Mouse (Mus musculus): ENCODE measurements around the gene Gm4565. TPM values are rescaled to one million over a fixed set of nuclear protein-coding genes. Genes with fewer than 3 reads are reported as not detected.
"Not testable (repeated sequence)": the region's sequence is repeated elsewhere in the genome, so short reads cannot be mapped to it uniquely, and the experiment has no call there.

The Gm4565 gene
- polyA plus RNA-seq (2015; fragmentation: Nextera tagmentation; extraction: Ambion mirVana): not detected in 2 replicates

- H3K4me2 ChIP-seq (ENCODE audit: low read length); H3K4me3 ChIP-seq (ENCODE audit: low read length); H3K36me3 ChIP-seq (ENCODE audit: control insufficient read depth, insufficient read depth, low read length); H3K27me3 ChIP-seq (replicated peaks; ENCODE audit: control insufficient read depth, insufficient read depth, low read length); H3K27ac ChIP-seq (ENCODE audit: low read depth, low read length); H3K4me1 ChIP-seq (ENCODE audit: control insufficient read depth, insufficient read depth, low read depth, low read length); H3K9me3 ChIP-seq (ENCODE audit: control insufficient read depth, low read length); H3K9ac ChIP-seq (ENCODE audit: low read depth, low read length); ATAC-seq: not testable (repeated sequence)
- WGBS: 64% methylated on average over 2 of the region's 4 CpGs
Observed at GRCm38 (mm10) chr7:22588027-22588426, at the start of gene Gm4565. Gene Gm4565, minus strand, starts transcription at chr7:22588127.

GRCm38 (mm10) chr7:22565243-22565642 lies 22.7 kb downstream of the Gm4565 start, which contains the start of gene Gm4201:
Gene Gm4201, minus strand, starts transcription at chr7:22565343.
- not testable (repeated sequence) for H3K4me2 ChIP-seq (ENCODE audit: low read length)

GRCm38 (mm10) chr7:22534787-22535186 lies 53.1 kb downstream of the Gm4565 start, which contains the start of gene Gm8677:
Gene Gm8677, minus strand, starts transcription at chr7:22534887.
- ATAC-seq; H3K4me3 ChIP-seq (ENCODE audit: low read length); H3K27me3 ChIP-seq (replicated peaks; ENCODE audit: control insufficient read depth, insufficient read depth, low read length); H3K27ac ChIP-seq (ENCODE audit: low read depth, low read length); H3K36me3 ChIP-seq (ENCODE audit: control insufficient read depth, insufficient read depth, low read length); H3K9me3 ChIP-seq (ENCODE audit: control insufficient read depth, low read length); H3K9ac ChIP-seq (ENCODE audit: low read depth, low read length); H3K4me2 ChIP-seq (ENCODE audit: low read length); H3K4me1 ChIP-seq (ENCODE audit: control insufficient read depth, insufficient read depth, low read depth, low read length): not testable (repeated sequence)
- no CpG with 5 or more reads among the region's 1 CpGs for WGBS

More at GRCm38 (mm10) chr7:22565243-22565642, 22.7 kb downstream of the Gm4565 start, which contains the start of gene Gm4201:
- not testable (repeated sequence) for H3K4me1 ChIP-seq (ENCODE audit: control insufficient read depth, insufficient read depth, low read depth, low read length); H3K27me3 ChIP-seq (replicated peaks; ENCODE audit: control insufficient read depth, insufficient read depth, low read length); H3K27ac ChIP-seq (ENCODE audit: low read depth, low read length); ATAC-seq; H3K36me3 ChIP-seq (ENCODE audit: control insufficient read depth, insufficient read depth, low read length); H3K9ac ChIP-seq (ENCODE audit: low read depth, low read length); H3K4me3 ChIP-seq (ENCODE audit: low read length); H3K9me3 ChIP-seq (ENCODE audit: control insufficient read depth, low read length)
- WGBS: no CpG with 5 or more reads among the region's 3 CpGs

Other genes with a start within 250 kb of the Gm4565 start
- gene Gm8660, start 217.1 kb downstream of the Gm4565 start, polyA plus RNA-seq (2015; fragmentation: Nextera tagmentation; extraction: Ambion mirVana): not detected in 2 replicates
- gene Vmn1r148, start 174.5 kb downstream of the Gm4565 start, polyA plus RNA-seq (2015; fragmentation: Nextera tagmentation; extraction: Ambion mirVana): not detected in 2 replicates
- gene Vmn1r149, start 149.9 kb downstream of the Gm4565 start, polyA plus RNA-seq (2015; fragmentation: Nextera tagmentation; extraction: Ambion mirVana): not detected in 2 replicates
- gene Gm10665, start 124.1 kb downstream of the Gm4565 start, polyA plus RNA-seq (2015; fragmentation: Nextera tagmentation; extraction: Ambion mirVana): not detected in 2 replicates
- gene Vmn1r151, start 88.4 kb downstream of the Gm4565 start, polyA plus RNA-seq (2015; fragmentation: Nextera tagmentation; extraction: Ambion mirVana): not detected in 2 replicates
- gene Vmn1r152, start 65.2 kb downstream of the Gm4565 start, polyA plus RNA-seq (2015; fragmentation: Nextera tagmentation; extraction: Ambion mirVana): not detected in 2 replicates
- gene Gm8677, start 53.2 kb downstream of the Gm4565 start, polyA plus RNA-seq (2015; fragmentation: Nextera tagmentation; extraction: Ambion mirVana): not detected in 2 replicates
- not detected in 2 replicates for gene Gm4201, start 22.8 kb downstream of the Gm4565 start, polyA plus RNA-seq (2015; fragmentation: Nextera tagmentation; extraction: Ambion mirVana)
- not detected in 2 replicates for gene Vmn1r155, start 69.9 kb upstream of the Gm4565 start, polyA plus RNA-seq (2015; fragmentation: Nextera tagmentation; extraction: Ambion mirVana)
- not detected in 2 replicates for gene Gm8693, start 104.2 kb upstream of the Gm4565 start, polyA plus RNA-seq (2015; fragmentation: Nextera tagmentation; extraction: Ambion mirVana)
- gene Gm4567, start 131.6 kb upstream of the Gm4565 start, polyA plus RNA-seq (2015; fragmentation: Nextera tagmentation; extraction: Ambion mirVana): not detected in 2 replicates
- gene Vmn1r157, start 173.6 kb upstream of the Gm4565 start, polyA plus RNA-seq (2015; fragmentation: Nextera tagmentation; extraction: Ambion mirVana): not detected in 2 replicates
- not detected in 2 replicates for gene Vmn1r158, start 202.7 kb upstream of the Gm4565 start, polyA plus RNA-seq (2015; fragmentation: Nextera tagmentation; extraction: Ambion mirVana)